Mouse (Mus musculus) heart, postnatal 0 days (tissue): ENCODE measurements at regions not wholly inside any gene's neighbourhood (a gene's known extent, or its start where the extent isn't known, plus 50 kb on each side); places are given as distances from the start of the nearest gene placed in this dataset.

Experiments used
- CTCF ChIP-seq: IDR thresholded peaks from 2 replicates; pipeline ENCODE4 v1.5.1; 2016; ENCODE audit warnings: antibody characterized with exemption, control low read depth, low read depth
- EP300 ChIP-seq: IDR thresholded peaks from 2 replicates; pipeline ENCODE4 v1.6.1; 2016; ENCODE audit warnings: antibody characterized with exemption, low read depth

GRCm38 (mm10) chr5:91849533-91849932 lies 113.3 kb downstream of the Rchy1 start:
- no peak for TF ChIP-seq CTCF
- TF ChIP-seq EP300: no peak
